Mouse (Mus musculus) myocyte (in vitro differentiated cells): ENCODE measurements around the gene Mknk1.

Experiments used
- CEBPB ChIP-seq: IDR thresholded peaks from 2 replicates; pipeline ENCODE4 v1.6.1; 2011; ENCODE audit warnings: mild to moderate bottlenecking, moderate library complexity; ENCODE audit not compliant: poor library complexity, insufficient read depth, severe bottlenecking
- E2F4 ChIP-seq: IDR thresholded peaks from one replicate; pipeline ENCODE4 v1.6.1; 2011; ENCODE audit warnings: mild to moderate bottlenecking, control low read depth, moderate library complexity; ENCODE audit not compliant: insufficient read depth
- MAX ChIP-seq: IDR thresholded peaks from one replicate; pipeline ENCODE4 v1.6.1; 2011; ENCODE audit warnings: low read depth, mild to moderate bottlenecking, control low read depth
- MYOD1 ChIP-seq, 3 experiments: IDR thresholded peaks; one replicate each; pipeline ENCODE4 v1.6.1; 2011; ENCODE audit warnings: control low read depth in 2 of 3, low read depth in 2 of 3, mild to moderate bottlenecking in 2 of 3, moderate library complexity in 1 of 3; ENCODE audit not compliant: insufficient read length in 2 of 3, control insufficient read depth in 1 of 3
- MYOG ChIP-seq, 3 experiments: IDR thresholded peaks; one replicate each; pipeline ENCODE4 v1.6.1; 2011; ENCODE audit warnings: control low read depth in 2 of 3, low read depth in 2 of 3, mild to moderate bottlenecking in 2 of 3; ENCODE audit not compliant: insufficient read length in 2 of 3, control insufficient read depth in 1 of 3, insufficient read depth in 1 of 3
- POLR2A ChIP-seq: IDR thresholded peaks from one replicate; pipeline ENCODE4 v1.6.1; 2011; ENCODE audit warnings: low read depth, mild to moderate bottlenecking, control low read depth, moderate library complexity; ENCODE audit not compliant: insufficient read length
- POLR2AphosphoS2 ChIP-seq: IDR thresholded peaks from one replicate; pipeline ENCODE4 v1.6.1; 2011; ENCODE audit warnings: low read depth, control low read depth; ENCODE audit not compliant: insufficient read length
- REST ChIP-seq: IDR thresholded peaks from one replicate; pipeline ENCODE4 v1.6.1; 2011; ENCODE audit warnings: mild to moderate bottlenecking, control low read depth, moderate library complexity; ENCODE audit not compliant: insufficient read depth, insufficient read length
- SRF ChIP-seq: IDR thresholded peaks from one replicate; pipeline ENCODE4 v1.6.1; 2011; ENCODE audit warnings: low read depth; ENCODE audit not compliant: control insufficient read depth, insufficient read length
- TCF12 ChIP-seq: IDR thresholded peaks from one replicate; pipeline ENCODE4 v1.6.1; 2011; ENCODE audit warnings: mild to moderate bottlenecking, control low read depth; ENCODE audit not compliant: poor library complexity, insufficient read depth, severe bottlenecking
- TCF3 ChIP-seq: IDR thresholded peaks from one replicate; pipeline ENCODE4 v1.6.1; 2011; ENCODE audit warnings: low read depth, control low read depth; ENCODE audit not compliant: insufficient read length
- USF1 ChIP-seq: IDR thresholded peaks from one replicate; pipeline ENCODE4 v1.6.1; 2011; ENCODE audit warnings: low read depth, mild to moderate bottlenecking, control low read depth, moderate library complexity

- no peak for TF ChIP-seq POLR2A
- TF ChIP-seq USF1, result no peak
- TF ChIP-seq POLR2AphosphoS2, result no peak
- TF ChIP-seq MYOG (IDR thresholded peaks at IDR 0.05; ENCODE audit: control insufficient read depth in 1 of 3, insufficient read depth in 1 of 3, insufficient read length in 2 of 3, low read depth in 2 of 3), result no peak
- TF ChIP-seq TCF3, result no peak
- TF ChIP-seq TCF12, result no peak
- no peak for TF ChIP-seq MAX
- TF ChIP-seq E2F4, result no peak
- no peak for TF ChIP-seq MYOD1 (IDR thresholded peaks at IDR 0.05; ENCODE audit: control insufficient read depth in 1 of 3, insufficient read length in 2 of 3, low read depth in 2 of 3)
- no peak for TF ChIP-seq CEBPB
- TF ChIP-seq SRF, result no peak
- TF ChIP-seq REST, result no peak
Measured at GRCm38 (mm10) chr4:115873231-115873630, 34.2 kb downstream of the Mknk1 start.
